Mouse (Mus musculus): ENCODE results near the gene 4932438A13Rik.

DNA sequence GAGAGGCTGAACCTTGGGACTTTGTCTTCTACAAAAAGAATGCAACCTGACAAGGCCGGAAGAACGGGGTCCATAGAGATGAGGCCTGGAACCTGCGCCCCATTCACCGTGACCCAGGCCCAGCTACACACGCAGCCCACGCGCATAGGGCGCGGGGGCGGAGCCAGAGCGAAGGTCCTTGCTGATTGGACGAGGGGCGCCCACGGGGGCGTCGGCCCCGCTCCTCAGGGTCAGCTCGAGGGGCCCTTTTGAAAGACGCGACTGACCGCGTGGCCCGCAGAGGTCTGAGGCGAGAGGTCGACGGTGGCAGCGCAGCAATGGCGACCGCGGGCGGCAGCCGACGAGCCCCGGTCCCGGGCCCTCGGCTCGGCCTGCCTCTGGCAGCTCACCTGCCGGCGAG lies 200.5 kb downstream of the 4932438A13Rik start, which contains the start of gene Adad1:
- no peak for TF ChIP-seq POLR2A (IDR thresholded peaks at IDR 0.05; ENCODE audit: borderline replicate concordance, extremely low read depth, low read depth, low read length)
- TF ChIP-seq CTCF (IDR thresholded peaks at IDR 0.05; ENCODE audit: insufficient read depth, low read length): no peak
